Mouse (Mus musculus) lung, embryonic 14.5 days (tissue): ENCODE results near the gene Ptprd. TPM values are rescaled to one million over a fixed set of nuclear protein-coding genes. Genes with fewer than 3 reads are reported as not detected.
A peak's percentile ranks its signal among the peaks of the same experiment; 100 is the strongest.

Experiments
- ATAC-seq: fragments of 200-750 bp; cut with Nextera tagmentation; 2 replicates; pipeline ENCODE4 v1.8.0; 2017; ENCODE audit warnings: mild to moderate bottlenecking, moderate TSS enrichment, moderate library complexity; ENCODE audit not compliant: insufficient read depth
- DNase-seq: peaks from one replicate; pipeline ENCODE4 v3.0.0-alpha.2; 2015
- H3K27ac ChIP-seq: fragments of 300-500 bp; sonication (generic); 2 replicates; pipeline ENCODE4 v1.5.1; 2014; ENCODE audit warnings: low read depth, mild to moderate bottlenecking, moderate library complexity
- H3K27me3 ChIP-seq: fragments of 300-500 bp; sonication (generic); 2 replicates; pipeline ENCODE4 v1.6.1; 2014; ENCODE audit warnings: low read length, control low read depth; ENCODE audit not compliant: insufficient read depth
- H3K36me3 ChIP-seq: fragments of 300-500 bp; sonication (generic); 2 replicates; pipeline ENCODE4 v1.6.1; 2014; ENCODE audit warnings: control low read depth; ENCODE audit not compliant: insufficient read depth
- H3K4me1 ChIP-seq: fragments of 300-500 bp; sonication (generic); 2 replicates; pipeline ENCODE4 v1.6.1; 2014; ENCODE audit warnings: antibody characterized with exemption, control low read depth; ENCODE audit not compliant: insufficient read depth
- H3K4me2 ChIP-seq: fragments of 300-500 bp; sonication (generic); 2 replicates; pipeline ENCODE4 v1.6.1; 2014; ENCODE audit warnings: mild to moderate bottlenecking
- H3K4me3 ChIP-seq: fragments of 300-500 bp; sonication (generic); 2 replicates; pipeline ENCODE4 v1.5.1; 2014; ENCODE audit warnings: low read depth, low read length
- H3K9ac ChIP-seq: fragments of 300-500 bp; sonication (generic); 2 replicates; pipeline ENCODE4 v1.6.1; 2014
- H3K9me3 ChIP-seq: fragments of 300-500 bp; sonication (generic); 2 replicates; pipeline ENCODE4 v1.6.1; 2016; ENCODE audit warnings: low read depth, low read length, control low read depth
- CTCF ChIP-seq: IDR thresholded peaks from 2 replicates; pipeline ENCODE4 v1.5.1; 2016; ENCODE audit warnings: antibody characterized with exemption, low read depth
- WGBS: fragments of 180-500 bp; shearing (Covaris S2); extraction: QIAGEN DNeasy Blood & Tissue Kit; methylation state at CpG from one replicate; pipeline ENCODE4 v1.1.7; 2014; 5-methylcytosine and 5-hydroxymethylcytosine counted together
- polyA plus RNA-seq: library from polyadenylated mRNA; unstranded; fragments of >200 nt; fragmentation: Nextera tagmentation; extraction: Ambion mirVana; gene quantifications from 2 replicates; pipeline ENCODE4 v1.2.1, GENCODE M21; 2014

The Ptprd gene
- polyA plus RNA-seq, 1 experiment from 2014 or later = 25.3 TPM

DNA sequence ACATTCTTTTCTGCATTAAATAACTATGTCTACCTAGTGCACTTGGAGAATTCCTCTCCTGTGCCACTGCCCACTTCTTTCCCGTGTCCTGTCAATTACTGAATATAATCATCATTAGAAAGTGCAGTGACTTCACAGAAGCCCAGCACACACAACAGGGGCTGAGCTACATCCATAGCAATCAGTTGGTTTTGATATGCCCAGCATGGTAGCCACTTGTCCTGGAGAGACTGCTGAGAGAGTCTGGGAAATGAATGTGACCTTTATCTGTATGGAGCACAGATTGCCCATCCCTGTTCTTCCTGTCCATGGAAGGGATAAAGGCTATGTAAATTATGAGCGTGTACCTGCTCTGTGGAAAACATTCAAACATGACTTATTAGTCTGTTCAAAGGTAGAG, 1280.2 kb downstream of the Ptprd start:
- H3K4me1 ChIP-seq = no peaks in the 10 kb centered on the region
- TF ChIP-seq CTCF = no peak
- ATAC-seq = no peak
- no peak for DNase-seq
- no peaks in the 10 kb centered on the region for H3K9me3 ChIP-seq
- no peak overlapping the region for H3K4me3 ChIP-seq
- 66% methylated on average over 2 of the region's 2 CpGs for WGBS
- no peak overlapping the region for H3K4me2 ChIP-seq
- H3K9ac ChIP-seq = no peak overlapping the region
- no peaks in the 10 kb centered on the region for H3K27me3 ChIP-seq
- H3K36me3 ChIP-seq = no peaks in the 10 kb centered on the region
- H3K27ac ChIP-seq = no peak overlapping the region

DNA sequence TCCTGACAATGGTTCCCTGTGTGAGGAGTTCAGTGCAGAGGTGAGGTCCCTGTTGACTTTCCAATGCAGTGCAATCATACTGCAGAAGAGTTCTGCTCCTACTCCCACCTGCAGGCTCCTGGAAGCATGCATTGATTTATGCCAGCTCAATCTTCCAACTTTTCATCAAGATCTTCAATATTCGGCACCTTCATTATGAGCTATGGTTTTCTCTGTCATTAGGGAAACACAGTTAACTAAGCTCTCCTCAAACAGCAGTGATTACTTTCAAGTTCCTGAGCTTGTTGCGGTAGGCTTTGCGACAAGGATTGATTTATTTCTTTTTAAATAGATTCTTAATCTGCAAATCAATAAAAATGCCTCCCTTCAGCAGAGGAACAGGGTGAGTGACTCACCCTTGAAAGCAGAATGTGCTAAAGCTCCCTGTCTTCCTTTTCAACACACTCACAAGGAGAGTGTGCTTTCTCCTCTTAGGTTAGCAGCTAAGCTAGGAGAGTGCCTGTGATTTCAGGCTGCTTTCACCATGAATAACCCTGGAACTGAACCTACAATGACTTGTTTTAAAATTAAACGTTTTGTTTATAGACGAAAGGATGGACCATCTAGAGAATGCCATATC, 1298.1 kb downstream of the Ptprd start:
- H3K4me2 ChIP-seq = no peak overlapping the region
- ATAC-seq (no peak), DNase-seq (no peak)
- H3K4me3 ChIP-seq = no peak overlapping the region
- 59% methylated on average over 5 of the region's 5 CpGs for WGBS
- no peak overlapping the region for H3K27ac ChIP-seq
- H3K27me3 ChIP-seq = no peaks in the 10 kb centered on the region
- no peak overlapping the region for H3K9ac ChIP-seq
- H3K9me3 ChIP-seq = no peaks in the 10 kb centered on the region
- no peak for TF ChIP-seq CTCF
- H3K4me1 ChIP-seq = no peaks in the 10 kb centered on the region
- H3K36me3 ChIP-seq = no peaks in the 10 kb centered on the region

DNA sequence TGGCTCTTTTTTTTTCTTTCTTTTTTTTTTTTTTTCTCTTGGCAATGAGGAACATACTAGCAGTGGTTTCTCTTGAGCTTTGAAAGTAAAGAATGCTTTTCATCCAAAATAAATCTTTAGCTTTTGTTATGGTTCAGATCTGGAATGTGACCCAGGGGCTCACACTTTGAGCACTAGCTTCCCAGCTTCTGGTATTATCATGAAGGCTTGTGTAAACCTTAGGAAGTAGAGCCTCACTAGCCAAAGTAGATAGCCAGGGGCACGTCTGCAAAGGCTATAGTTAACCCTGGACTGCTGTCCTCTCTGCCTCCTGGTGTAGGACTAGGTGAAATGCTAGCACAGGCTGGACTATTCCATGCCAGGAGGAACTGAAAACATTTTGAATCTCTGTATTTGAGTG, 1310.1 kb downstream of the Ptprd start:
- Histone ChIP-seq H3K27me3 (no peaks in the 10 kb centered on the region), H3K4me1 (no peaks in the 10 kb centered on the region), H3K9me3 (no peaks in the 10 kb centered on the region), H3K4me3 (no peak overlapping the region), H3K36me3 (no peaks in the 10 kb centered on the region), H3K4me2 (no peak overlapping the region), H3K27ac (no peak overlapping the region), H3K9ac (no peak overlapping the region)
- DNase-seq = peak; percentile 25
- WGBS = 17% methylated on average over 1 of the region's 1 CpGs
- no peak for TF ChIP-seq CTCF
- no peak; the same call in 1 of the 2 replicates for ATAC-seq

DNA sequence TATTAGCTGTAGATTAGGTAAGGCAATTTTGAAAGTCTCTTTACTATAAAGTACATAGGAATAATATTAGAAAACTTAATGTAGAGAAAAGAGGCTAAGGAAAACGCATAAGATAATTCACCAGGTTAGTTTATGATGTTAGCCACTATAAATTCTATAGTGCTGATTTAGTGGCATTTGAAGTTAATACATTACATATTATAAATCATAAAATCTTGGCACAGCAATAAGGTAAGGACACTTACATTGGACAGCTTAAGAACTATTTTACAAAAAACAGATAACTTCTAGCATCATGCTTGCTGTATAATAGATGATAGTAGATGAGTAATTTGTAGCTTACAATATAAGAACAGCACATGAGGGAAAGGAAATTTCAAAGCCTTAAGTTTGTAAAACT, 1322.1 kb downstream of the Ptprd start:
- no peak for DNase-seq
- Histone ChIP-seq H3K27me3 (no peaks in the 10 kb centered on the region), H3K4me2 (no peak overlapping the region), H3K4me1 (no peaks in the 10 kb centered on the region), H3K27ac (no peak overlapping the region), H3K4me3 (no peak overlapping the region), H3K36me3 (no peaks in the 10 kb centered on the region), H3K9ac (no peak overlapping the region), H3K9me3 (no peaks in the 10 kb centered on the region)
- 86% methylated on average over 1 of the region's 1 CpGs for WGBS
- no peak for TF ChIP-seq CTCF
- no peak for ATAC-seq

DNA sequence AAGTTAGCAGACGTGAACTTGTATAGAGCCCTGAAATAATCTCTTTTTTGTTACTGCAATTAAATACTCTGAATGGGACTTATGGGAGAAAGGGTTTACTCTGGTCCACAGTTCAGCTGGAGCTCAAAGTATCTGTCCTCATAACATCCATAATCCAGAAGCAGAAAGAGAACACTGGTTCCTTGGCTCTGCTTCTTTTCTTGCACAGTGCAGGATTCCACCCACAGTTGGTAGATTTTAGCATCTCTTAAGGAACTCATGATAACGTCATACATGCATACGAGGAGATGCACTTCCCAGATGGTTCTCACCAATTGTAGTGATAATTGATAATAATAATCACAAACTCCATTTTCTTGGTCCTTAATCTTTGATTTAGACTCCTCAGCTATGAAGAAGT, 1330.2 kb downstream of the Ptprd start:
- DNase-seq (no peak), ATAC-seq (no peak)
- H3K27ac ChIP-seq = no peak overlapping the region
- H3K9ac ChIP-seq = no peak overlapping the region
- no peak for TF ChIP-seq CTCF
- H3K4me3 ChIP-seq = no peak overlapping the region
- no peaks in the 10 kb centered on the region for H3K9me3 ChIP-seq
- H3K4me2 ChIP-seq = no peak overlapping the region
- H3K4me1 ChIP-seq = no peaks in the 10 kb centered on the region
- 77% methylated on average over 3 of the region's 3 CpGs for WGBS
- H3K27me3 ChIP-seq = no peaks in the 10 kb centered on the region
- H3K36me3 ChIP-seq = no peaks in the 10 kb centered on the region

DNA sequence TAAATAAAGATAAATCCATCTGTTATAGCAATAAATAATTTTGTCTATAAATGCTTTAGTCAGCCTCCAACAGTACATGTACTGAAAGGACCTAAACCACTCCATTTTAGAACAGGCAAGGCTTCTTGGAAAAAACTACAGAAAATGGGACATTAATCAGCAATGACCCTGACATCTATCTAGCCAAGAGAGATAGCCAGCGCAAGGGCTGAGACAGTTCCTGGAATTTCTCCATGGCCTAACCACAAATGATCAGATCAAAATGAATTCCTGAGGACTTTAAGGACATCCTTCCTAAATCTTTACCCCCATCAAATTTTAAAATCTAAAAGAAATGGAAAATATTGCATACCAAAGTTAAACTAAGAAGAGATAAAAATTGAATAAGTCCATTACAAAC, 1340.8 kb downstream of the Ptprd start:
- no peak overlapping the region for H3K9ac ChIP-seq
- H3K27me3 ChIP-seq = no peaks in the 10 kb centered on the region
- no peak overlapping the region for H3K27ac ChIP-seq
- WGBS = 74% methylated on average over 1 of the region's 1 CpGs
- no peaks in the 10 kb centered on the region for H3K9me3 ChIP-seq
- no peaks in the 10 kb centered on the region for H3K4me1 ChIP-seq
- TF ChIP-seq CTCF = no peak
- no peak for DNase-seq
- no peak for ATAC-seq
- H3K4me2 ChIP-seq = no peak overlapping the region
- H3K4me3 ChIP-seq = no peak overlapping the region
- no peaks in the 10 kb centered on the region for H3K36me3 ChIP-seq

DNA sequence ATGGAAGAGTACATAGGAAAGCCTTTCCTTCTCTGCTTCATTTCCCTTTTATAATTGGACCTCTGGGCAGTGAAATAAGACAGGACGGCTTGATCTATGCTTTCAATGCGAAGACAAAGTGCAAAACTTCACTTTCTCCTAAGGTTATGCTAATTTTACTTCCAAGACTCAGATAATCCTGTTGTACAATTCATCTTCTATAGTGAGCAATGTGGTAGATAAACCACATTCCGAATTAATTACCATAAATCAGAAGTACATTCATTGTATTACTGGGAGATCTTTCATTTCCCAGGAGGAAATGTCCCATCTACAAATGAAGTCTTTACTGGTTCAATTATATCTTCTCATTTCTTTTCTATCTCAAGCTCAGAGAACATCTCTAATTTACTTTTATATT, 1346.2 kb downstream of the Ptprd start:
- no peak overlapping the region for H3K4me2 ChIP-seq
- no peak overlapping the region for H3K4me3 ChIP-seq
- H3K27ac ChIP-seq = no peak overlapping the region
- no peaks in the 10 kb centered on the region for H3K4me1 ChIP-seq
- ATAC-seq (no peak), DNase-seq (no peak)
- H3K9me3 ChIP-seq = no peaks in the 10 kb centered on the region
- no peak for TF ChIP-seq CTCF
- no peak overlapping the region for H3K9ac ChIP-seq
- H3K27me3 ChIP-seq = no peaks in the 10 kb centered on the region
- no peaks in the 10 kb centered on the region for H3K36me3 ChIP-seq
- 76% methylated on average over 3 of the region's 3 CpGs for WGBS

DNA sequence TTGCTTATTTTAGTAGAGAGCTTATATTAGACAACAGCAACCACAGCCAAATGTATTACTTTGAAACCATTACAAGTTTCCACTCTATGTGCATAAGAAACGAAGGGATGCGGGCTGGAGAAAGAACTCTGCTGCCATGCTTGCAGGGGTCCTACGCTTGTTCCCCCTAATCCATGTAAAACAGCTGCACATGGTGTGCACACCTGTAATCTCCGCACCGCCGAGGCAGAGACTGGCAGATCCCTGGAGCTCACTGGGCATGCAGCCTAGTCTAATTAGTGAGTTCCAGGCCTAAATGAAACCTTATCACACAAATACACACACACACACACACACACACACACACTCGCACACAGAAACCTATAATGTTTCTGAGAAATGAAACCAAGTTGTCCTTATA, 1365.5 kb downstream of the Ptprd start:
- no peaks in the 10 kb centered on the region for H3K9me3 ChIP-seq
- DNase-seq = no peak
- 78% methylated on average over 7 of the region's 7 CpGs for WGBS

More for the DNA sequence above, 1365.5 kb downstream of the Ptprd start:
- Histone ChIP-seq H3K36me3 (no peaks in the 10 kb centered on the region), H3K4me2 (no peak overlapping the region), H3K4me3 (no peak overlapping the region), H3K27me3 (no peaks in the 10 kb centered on the region), H3K9ac (no peak overlapping the region), H3K4me1 (no peaks in the 10 kb centered on the region), H3K27ac (no peak overlapping the region)
- no peak for TF ChIP-seq CTCF
- ATAC-seq = no peak
